ENCODE assay signal across 20 mouse cellular contexts in the genomic region with DNA sequence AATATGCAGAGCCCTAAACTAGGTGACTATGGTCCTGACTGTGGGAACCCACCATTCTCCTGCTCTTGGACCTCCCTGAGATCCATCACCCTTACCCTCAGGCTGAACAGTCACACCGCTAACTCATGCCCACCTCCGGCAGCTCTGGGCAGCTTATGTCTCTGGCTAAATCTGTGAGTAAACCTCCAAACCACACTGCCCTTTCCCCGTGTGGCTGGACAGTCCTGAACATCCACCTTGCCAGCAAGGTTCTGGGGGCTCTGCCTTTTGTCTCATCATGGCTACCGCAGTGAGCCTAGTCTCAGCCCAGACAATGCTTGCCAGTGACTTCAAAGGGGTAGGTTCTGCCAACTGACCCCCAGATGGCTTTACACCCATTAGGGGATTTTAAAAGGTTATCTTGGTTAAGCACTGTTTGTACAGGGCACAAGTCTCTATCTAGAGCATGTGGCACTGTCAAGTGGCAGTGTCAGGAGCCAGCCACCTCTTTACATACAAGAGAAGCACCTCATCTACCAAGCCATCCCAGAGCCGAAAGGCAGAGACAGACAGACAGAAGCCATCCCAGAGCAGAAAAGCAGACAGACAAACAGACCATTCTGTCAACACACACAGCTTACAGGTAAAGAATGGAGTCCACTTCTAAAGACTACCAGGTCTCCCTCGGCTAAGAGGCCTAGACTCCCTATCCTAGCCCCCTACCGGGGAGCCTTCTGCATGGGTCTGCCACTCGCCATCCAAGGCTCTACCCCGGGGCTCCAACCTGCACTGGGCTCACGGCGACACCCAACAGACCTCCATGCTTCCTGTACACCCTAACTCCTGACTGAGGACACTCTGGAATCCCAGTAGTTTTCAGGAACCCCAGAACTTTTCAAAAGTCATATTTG. TPM values are rescaled to one million over a fixed set of nuclear protein-coding genes. Genes with fewer than 3 reads are reported as not detected.
DNase-seq lines count a peak whose midpoint lies in the region; ATAC-seq and TF ChIP-seq lines count a peak whose summit lies in the region.
"Had no signal": no experiment of that assay in that cellular context is flagged by ENCODE, and none has a peak within 500 bp of the region (broad histone marks: within the 10 kb centered on the region; RNA-seq: fewer than 3 reads in every experiment).

No protein-coding gene starts in this region.

- peaks cover 41% of the 10 kb centered on the region for H3K27me3 ChIP-seq in embryonic facial prominence, embryonic 13.5 days
- H3K27me3 ChIP-seq in embryonic facial prominence, embryonic 10.5 days (replicated peaks; ENCODE audit: low read depth, poor library complexity, severe bottlenecking) = peaks cover 54% of the 10 kb centered on the region
- H3K27me3 ChIP-seq in lung, embryonic 16.5 days (ENCODE audit: control insufficient read depth, insufficient read depth, low read depth, low read length) = no peaks in the 10 kb centered on the region
- H3K27me3 ChIP-seq in small intestine, adult 2 months (ENCODE audit: control insufficient read depth, insufficient read depth, low read length) = peaks cover 4% of the 10 kb centered on the region; the same call in 1 of the 2 replicates

- TF ChIP-seq POLR2A in small intestine, adult 2 months (IDR thresholded peaks at IDR 0.05; ENCODE audit: low read depth, low read length) = no peak

- no peaks in the 10 kb centered on the region for H3K9me3 ChIP-seq in embryonic facial prominence, embryonic 13.5 days
- H3K9me3 ChIP-seq in embryonic facial prominence, embryonic 10.5 days = no peaks in the 10 kb centered on the region
- H3K9me3 ChIP-seq in lung, embryonic 16.5 days (ENCODE audit: control insufficient read depth, low read length) = no peaks in the 10 kb centered on the region
- H3K9me3 ChIP-seq: liver, embryonic 15.5 days had no signal

- peak overlapping the region; percentile 95 for H3K4me2 ChIP-seq in embryonic facial prominence, embryonic 13.5 days
- peak overlapping the region; percentile 88; the same call in 1 of the 2 replicates for H3K4me2 ChIP-seq in lung, embryonic 16.5 days (ENCODE audit: low read depth, low read length)
- H3K4me2 ChIP-seq: liver, embryonic 15.5 days had no signal

- H3K36me3 ChIP-seq in embryonic facial prominence, embryonic 13.5 days = peaks cover 3% of the 10 kb centered on the region; the same call in 1 of the 2 replicates
- H3K36me3 ChIP-seq in embryonic facial prominence, embryonic 10.5 days (replicated peaks) = 0 out of 2 replicates have a peak, but pooled peaks cover 8% of the 10 kb centered on the region
- H3K36me3 ChIP-seq in lung, embryonic 16.5 days (ENCODE audit: control insufficient read depth, insufficient read depth, low read length) = 0 out of 2 replicates have a peak, but pooled peaks cover 2% of the 10 kb centered on the region
- H3K36me3 ChIP-seq in small intestine, adult 2 months (ENCODE audit: control insufficient read depth, insufficient read depth, low read length) = no peaks in the 10 kb centered on the region
- H3K36me3 ChIP-seq: liver, embryonic 15.5 days had no signal

- DNase-seq in embryonic facial prominence, embryonic 10.5 days (ENCODE audit: low spot score) = no peak
- DNase-seq in lung, postnatal 14 days = no peak
- no peak for DNase-seq in layer of hippocampus, adult 11-12 months (ENCODE audit: low spot score)
- no peak for DNase-seq in adrenal gland, adult 18-20 months (ENCODE audit: low spot score in 2 of 2)
- no peak for DNase-seq in left cerebral cortex, adult 11 months (ENCODE audit: low spot score)
- DNase-seq: adrenal gland, postnatal 14 days; cerebellum, adult 18-20 months; cerebellum, postnatal 36 days; forebrain, postnatal 0 days; gastrocnemius, postnatal 10 days; heart, postnatal 4 days; kidney, adult 18-20 months; kidney, postnatal 36 days; midbrain, embryonic 14.5 days; right cerebral cortex, postnatal 14 days had no signal

- ATAC-seq in embryonic facial prominence, embryonic 13.5 days (ENCODE audit: insufficient number of reproducible peaks, insufficient read depth, low FRiP score, low TSS enrichment, low read depth) = no peak
- ATAC-seq in lung, embryonic 16.5 days (ENCODE audit: low read depth) = no peak
- ATAC-seq: forebrain, postnatal 0 days; hindbrain, embryonic 16.5 days had no signal

- no peak for TF ChIP-seq CTCF in small intestine, adult 2 months (IDR thresholded peaks at IDR 0.05; ENCODE audit: extremely low read depth, insufficient read length, insufficient replicate concordance, low read depth, low read length)

- H3K4me1 ChIP-seq in embryonic facial prominence, embryonic 13.5 days = peaks cover 22% of the 10 kb centered on the region
- peaks cover 43% of the 10 kb centered on the region for H3K4me1 ChIP-seq in embryonic facial prominence, embryonic 10.5 days
- peaks cover 25% of the 10 kb centered on the region for H3K4me1 ChIP-seq in lung, embryonic 16.5 days (replicated peaks; ENCODE audit: control insufficient read depth, insufficient read depth, low read length)
- H3K4me1 ChIP-seq in small intestine, adult 2 months (ENCODE audit: control insufficient read depth, insufficient read depth, insufficient read length, low read length) = peaks cover 11% of the 10 kb centered on the region

- no peak overlapping the region for H3K9ac ChIP-seq in embryonic facial prominence, embryonic 13.5 days
- no peak overlapping the region for H3K9ac ChIP-seq in lung, embryonic 16.5 days (ENCODE audit: low read length)
- H3K9ac ChIP-seq: forebrain, postnatal 0 days; liver, embryonic 15.5 days had no signal

- 91% methylated on average over 11 of the region's 11 CpGs for WGBS in embryonic facial prominence, embryonic 13.5 days
- 91% methylated on average over 11 of the region's 11 CpGs for WGBS in embryonic facial prominence, embryonic 10.5 days
- 79% methylated on average over 11 of the region's 11 CpGs for WGBS in lung, embryonic 16.5 days
- 92% methylated on average over 11 of the region's 11 CpGs for WGBS in small intestine, adult 2 months

- no peak overlapping the region for H3K27ac ChIP-seq in embryonic facial prominence, embryonic 13.5 days
- H3K27ac ChIP-seq in embryonic facial prominence, embryonic 10.5 days (replicated peaks) = no peak overlapping the region
- H3K27ac ChIP-seq in lung, embryonic 16.5 days (ENCODE audit: low read length) = no peak overlapping the region
- no peak overlapping the region for H3K27ac ChIP-seq in small intestine, adult 2 months (ENCODE audit: insufficient read depth, low read depth, low read length)
- H3K27ac ChIP-seq: liver, embryonic 15.5 days had no signal

- no peak overlapping the region for H3K4me3 ChIP-seq in embryonic facial prominence, embryonic 13.5 days
- H3K4me3 ChIP-seq in embryonic facial prominence, embryonic 10.5 days = no peak overlapping the region
- H3K4me3 ChIP-seq in lung, embryonic 16.5 days (ENCODE audit: low read length) = peak overlapping the region; percentile 77
- H3K4me3 ChIP-seq in small intestine, adult 2 months (ENCODE audit: low read depth, low read length) = peak overlapping the region; percentile 44
- H3K4me3 ChIP-seq: liver, embryonic 15.5 days had no signal

RNA-seq across cellular contexts. Expression of a gene that starts 2.0 kb away (rescaled TPM):
- polyA plus RNA-seq in embryonic facial prominence, embryonic 13.5 days (2015; fragmentation: Nextera tagmentation; extraction: Ambion mirVana) = 8.6 and 11.4 TPM in 2 replicates
- 11.3 and 13.0 TPM in 2 replicates for polyA plus RNA-seq in embryonic facial prominence, embryonic 10.5 days (2016; fragmentation: Nextera tagmentation; extraction: Ambion mirVana)
- polyA plus RNA-seq in lung, embryonic 16.5 days (2015; fragmentation: Nextera tagmentation; extraction: Ambion mirVana) = 16.4 and 19.9 TPM in 2 replicates
- 4.4 and 10.7 TPM in 2 replicates for polyA plus RNA-seq in small intestine, adult 2 months (2012; rRNA removed)
- total RNA-seq in adrenal gland, adult 18-20 months (2021) = 10 to 100 TPM; 35.1 to 46.9 TPM

RNA-seq across cellular contexts. Expression of a gene that starts 49.0 kb away (rescaled TPM):
- polyA plus RNA-seq in embryonic facial prominence, embryonic 13.5 days (2015; fragmentation: Nextera tagmentation; extraction: Ambion mirVana) = 945 and 951 TPM in 2 replicates
- polyA plus RNA-seq in embryonic facial prominence, embryonic 10.5 days (2016; fragmentation: Nextera tagmentation; extraction: Ambion mirVana) = 938 and 966 TPM in 2 replicates
- 812 and 833 TPM in 2 replicates for polyA plus RNA-seq in lung, embryonic 16.5 days (2015; fragmentation: Nextera tagmentation; extraction: Ambion mirVana)
- polyA plus RNA-seq in small intestine, adult 2 months (2012; rRNA removed) = 4.1 and 7.5 TPM in 2 replicates
- 100 to 1,000 TPM; 471 to 498 TPM for total RNA-seq in adrenal gland, adult 18-20 months (2021)

Comparison
In these comparisons a context has a peak if more than half of its experiments do, and no peak if none do; other contexts are left out.
1. H3K4me3 ChIP-seq: peak in lung, embryonic 16.5 days (single experiment) and small intestine, adult 2 months (single experiment); none in embryonic facial prominence, embryonic 13.5 days (single experiment) and embryonic facial prominence, embryonic 10.5 days (single experiment).
2. RNA of a gene that starts 49.0 kb away (polyA plus RNA-seq): 938 to 966 TPM in embryonic facial prominence, embryonic 10.5 days, 945 to 951 TPM in embryonic facial prominence, embryonic 13.5 days and 812 to 833 TPM in lung, embryonic 16.5 days; 4.1 to 7.5 TPM in small intestine, adult 2 months; every median in the first group is over 10 times any median in the second.